Mouse (Mus musculus): Measurements from ENCODE around the gene Cux1. TPM values are rescaled to one million over a fixed set of nuclear protein-coding genes. Genes with fewer than 3 reads are reported as not detected.

The Cux1 gene
- polyA plus RNA-seq, 1 experiment = 54.0 TPM

- DNase-seq (ENCODE audit: low read depth) = no peak
These were observed 184.9 kb downstream of the Cux1 start for GRCm38 (mm10) chr5:136382261-136383005.

- DNase-seq (ENCODE audit: low read depth) = no peak
These were observed 187.9 kb downstream of the Cux1 start for GRCm38 (mm10) chr5:136379405-136379804.

- no peak for DNase-seq (ENCODE audit: low read depth)
These were observed 190.2 kb downstream of the Cux1 start for GRCm38 (mm10) chr5:136377101-136377500.

- DNase-seq (ENCODE audit: low read depth) = no peak
These were observed 191.9 kb downstream of the Cux1 start for GRCm38 (mm10) chr5:136375350-136375749.

GRCm38 (mm10) chr5:136372276-136372675, 195.0 kb downstream of the Cux1 start:
- DNase-seq (ENCODE audit: low read depth) = no peak

- no peak for DNase-seq (ENCODE audit: low read depth)
These were observed 203.9 kb downstream of the Cux1 start for GRCm38 (mm10) chr5:136363421-136363820.

- DNase-seq (ENCODE audit: low read depth) = peak; percentile 14
These were observed 204.6 kb downstream of the Cux1 start for GRCm38 (mm10) chr5:136362473-136363230.

- no peak for DNase-seq (ENCODE audit: low read depth)
These were observed 205.3 kb downstream of the Cux1 start for GRCm38 (mm10) chr5:136362021-136362420.

- DNase-seq (ENCODE audit: low read depth) = no peak
These were observed 210.1 kb downstream of the Cux1 start for GRCm38 (mm10) chr5:136357227-136357626.

- no peak for DNase-seq (ENCODE audit: low read depth)
These were observed 211.6 kb downstream of the Cux1 start for GRCm38 (mm10) chr5:136355583-136356126.

GRCm38 (mm10) chr5:136354729-136355128, 212.6 kb downstream of the Cux1 start:
- DNase-seq (ENCODE audit: low read depth) = no peak

- DNase-seq (ENCODE audit: low read depth) = no peak
These were observed 214.2 kb downstream of the Cux1 start for GRCm38 (mm10) chr5:136353114-136353513.

- DNase-seq (ENCODE audit: low read depth) = no peak
These were observed 224.0 kb downstream of the Cux1 start for GRCm38 (mm10) chr5:136343156-136343890.

GRCm38 (mm10) chr5:136336798-136337527, 230.3 kb downstream of the Cux1 start:
- peak; percentile 47 for DNase-seq (ENCODE audit: low read depth)

GRCm38 (mm10) chr5:136335681-136336080, 231.6 kb downstream of the Cux1 start:
- DNase-seq (ENCODE audit: low read depth) = no peak

GRCm38 (mm10) chr5:136334780-136335179, 232.5 kb downstream of the Cux1 start:
- no peak for DNase-seq (ENCODE audit: low read depth)

GRCm38 (mm10) chr5:136334051-136334450, 233.2 kb downstream of the Cux1 start:
- DNase-seq (ENCODE audit: low read depth) = no peak

GRCm38 (mm10) chr5:136332786-136333462, 234.4 kb downstream of the Cux1 start:
- no peak for DNase-seq (ENCODE audit: low read depth)

GRCm38 (mm10) chr5:136327736-136328135, 239.6 kb downstream of the Cux1 start:
- DNase-seq (ENCODE audit: low read depth) = no peak

- DNase-seq (ENCODE audit: low read depth) = no peak
These were observed 240.7 kb downstream of the Cux1 start for GRCm38 (mm10) chr5:136326626-136327025.

- DNase-seq (ENCODE audit: low read depth) = no peak
These were observed 242.8 kb downstream of the Cux1 start for GRCm38 (mm10) chr5:136324506-136324905.
